Mouse (Mus musculus) spleen, adult 2 months (tissue): ENCODE data around the gene Rrnad1.

Experiments used
- CTCF ChIP-seq: fragments of 200-500 bp; IDR thresholded peaks from 2 replicates; pipeline ENCODE4 v1.5.1; 2011; ENCODE audit warnings: mild to moderate bottlenecking, inconsistent platforms; ENCODE audit not compliant: insufficient read depth, insufficient read length, insufficient replicate concordance; ENCODE audit errors: extremely low read depth
- POLR2A ChIP-seq: fragments of 200-500 bp; IDR thresholded peaks from 2 replicates; pipeline ENCODE4 v1.6.1; 2011; ENCODE audit warnings: low read depth, low read length, inconsistent platforms

DNA sequence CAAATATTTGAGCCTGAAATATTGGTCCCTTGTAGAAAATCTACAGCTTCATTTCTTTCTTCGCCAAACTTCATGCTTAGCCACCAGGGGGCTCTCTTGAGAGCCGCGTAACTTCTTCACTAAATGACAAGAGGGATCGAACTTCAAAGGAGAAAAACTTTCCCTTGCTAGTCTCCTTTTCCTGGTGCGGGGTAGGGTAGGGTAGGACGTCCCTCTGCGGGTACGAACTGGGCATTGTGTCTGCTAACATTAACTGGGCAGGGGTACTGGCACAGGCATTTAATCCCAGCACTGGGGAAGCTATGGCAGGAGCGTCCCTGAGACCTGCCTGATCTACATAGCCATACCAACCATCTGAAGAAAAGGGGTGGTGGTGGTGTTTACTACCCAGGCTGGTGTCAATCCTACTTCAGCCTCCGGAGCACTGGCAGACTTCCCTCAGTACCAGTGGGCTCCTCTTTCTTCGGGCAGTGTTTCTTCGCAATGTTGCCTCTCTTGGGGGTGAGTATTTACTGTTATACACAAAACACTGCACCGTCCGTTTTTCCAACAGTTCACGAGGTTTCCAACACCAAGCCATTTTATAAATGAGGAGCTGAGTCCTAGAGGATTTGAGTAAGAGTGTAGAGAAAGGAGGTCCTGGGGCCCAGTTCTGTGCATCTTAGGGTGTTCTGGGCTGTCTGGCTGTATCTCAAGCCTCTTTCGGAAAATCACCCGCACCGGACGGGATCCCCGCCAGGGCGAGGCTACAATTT lies 39.8 kb upstream of the Rrnad1 start:
- TF ChIP-seq CTCF (peak; percentile 52; the same call in 1 of the 2 replicates), POLR2A (no peak)
